Mouse (Mus musculus): ENCODE data around the gene Ciao2a. TPM values are rescaled to one million over a fixed set of nuclear protein-coding genes. Genes with fewer than 3 reads are reported as not detected.

Gene Ciao2a
- polyA plus RNA-seq, 1 experiment from 2014 or later, result 132 TPM

DNA sequence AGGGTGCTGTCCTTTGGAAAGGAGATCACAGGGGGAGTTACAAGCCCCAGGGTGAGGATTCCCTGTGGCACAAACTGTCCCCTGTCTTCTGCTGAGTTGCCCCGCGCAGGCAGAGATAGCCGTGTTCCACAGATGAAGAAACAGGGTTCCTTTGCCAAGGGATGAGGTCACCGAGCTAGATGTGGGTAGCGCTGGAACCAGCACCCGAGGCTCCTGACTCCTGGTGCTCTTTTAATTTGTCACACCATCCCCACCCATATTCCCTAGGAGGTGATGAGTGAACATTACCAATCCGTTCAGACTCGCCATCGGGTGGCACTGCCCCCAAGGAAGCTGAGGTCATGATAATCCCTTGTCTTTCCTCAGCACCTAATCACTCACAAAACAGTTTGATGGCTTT lies 36.6 kb downstream of the Ciao2a start:
- peaks cover 34% of the 10 kb centered on the region for H3K36me3 ChIP-seq (replicated peaks)
- H3K27me3 ChIP-seq, result no peaks in the 10 kb centered on the region
- no peak overlapping the region for H3K4me3 ChIP-seq (replicated peaks)
- no peaks in the 10 kb centered on the region for H3K9me3 ChIP-seq (replicated peaks)
- no peak overlapping the region for H3K27ac ChIP-seq (replicated peaks)
- peaks cover 72% of the 10 kb centered on the region for H3K4me1 ChIP-seq (replicated peaks)
- no peak overlapping the region for H3K4me2 ChIP-seq
- 71% methylated on average over 9 of the region's 9 CpGs for WGBS (ENCODE audit: insufficient replicate concordance)
- no peak for ATAC-seq (ENCODE audit: insufficient read depth)
- no peak overlapping the region for H3K9ac ChIP-seq

DNA sequence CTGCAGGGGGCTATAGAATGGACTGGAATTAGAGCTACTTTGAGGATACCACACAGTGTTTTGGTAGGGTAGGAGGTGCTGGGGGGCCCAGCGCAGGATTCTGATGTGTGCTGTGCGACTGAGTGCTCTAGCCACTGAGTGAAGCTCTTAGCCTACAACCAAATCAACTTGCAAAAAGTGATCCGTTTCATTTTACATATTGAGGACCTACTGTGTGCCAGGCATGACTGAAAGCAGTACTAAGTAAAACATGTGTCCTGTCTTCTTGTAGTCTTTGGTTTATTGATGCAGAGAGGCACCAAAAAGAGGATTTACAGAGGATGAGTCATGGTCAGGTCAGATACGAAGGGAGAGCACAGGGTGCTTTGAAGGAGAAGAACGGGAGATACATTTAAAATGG lies 40.8 kb downstream of the Ciao2a start:
- no peak overlapping the region for H3K4me2 ChIP-seq
- no peak overlapping the region for H3K27ac ChIP-seq (replicated peaks)
- no peaks in the 10 kb centered on the region for H3K27me3 ChIP-seq
- peaks cover 56% of the 10 kb centered on the region for H3K36me3 ChIP-seq (replicated peaks)
- H3K9ac ChIP-seq, result no peak overlapping the region
- no peak for ATAC-seq (ENCODE audit: insufficient read depth)
- 82% methylated on average over 5 of the region's 5 CpGs for WGBS (ENCODE audit: insufficient replicate concordance)
- H3K4me1 ChIP-seq (replicated peaks), result peaks cover 66% of the 10 kb centered on the region
- H3K9me3 ChIP-seq (replicated peaks), result no peaks in the 10 kb centered on the region
- H3K4me3 ChIP-seq (replicated peaks), result no peak overlapping the region

DNA sequence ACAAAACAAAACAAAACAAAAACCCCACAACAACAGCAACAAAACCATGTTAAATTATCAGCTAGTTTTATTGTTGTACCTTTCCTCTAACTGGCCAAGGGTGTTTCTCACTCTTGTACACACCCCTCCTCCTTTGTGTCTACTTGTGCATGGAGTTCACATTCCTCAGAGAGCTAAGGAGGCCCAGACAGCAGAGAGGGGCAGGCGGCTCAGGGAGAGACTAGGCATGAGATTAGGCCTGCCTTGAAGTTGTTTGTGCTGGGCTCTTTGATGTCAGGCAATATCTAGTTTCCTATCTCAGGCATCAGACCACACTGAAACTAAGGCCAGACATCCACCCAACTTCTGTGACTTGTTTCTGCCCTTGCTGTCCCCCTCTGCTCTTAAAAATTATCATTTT lies 41.8 kb downstream of the Ciao2a start:
- Histone ChIP-seq H3K9me3 (replicated peaks) (no peaks in the 10 kb centered on the region), H3K27ac (replicated peaks) (peak overlapping the region; percentile 57), H3K27me3 (no peaks in the 10 kb centered on the region), H3K36me3 (replicated peaks) (peaks cover 57% of the 10 kb centered on the region), H3K4me3 (replicated peaks) (no peak overlapping the region), H3K9ac (no peak overlapping the region), H3K4me1 (replicated peaks) (peaks cover 64% of the 10 kb centered on the region), H3K4me2 (no peak overlapping the region)
- peak; percentile 65 for ATAC-seq (ENCODE audit: insufficient read depth)
- WGBS (ENCODE audit: insufficient replicate concordance), result 9% methylated on average over 1 of the region's 1 CpGs

DNA sequence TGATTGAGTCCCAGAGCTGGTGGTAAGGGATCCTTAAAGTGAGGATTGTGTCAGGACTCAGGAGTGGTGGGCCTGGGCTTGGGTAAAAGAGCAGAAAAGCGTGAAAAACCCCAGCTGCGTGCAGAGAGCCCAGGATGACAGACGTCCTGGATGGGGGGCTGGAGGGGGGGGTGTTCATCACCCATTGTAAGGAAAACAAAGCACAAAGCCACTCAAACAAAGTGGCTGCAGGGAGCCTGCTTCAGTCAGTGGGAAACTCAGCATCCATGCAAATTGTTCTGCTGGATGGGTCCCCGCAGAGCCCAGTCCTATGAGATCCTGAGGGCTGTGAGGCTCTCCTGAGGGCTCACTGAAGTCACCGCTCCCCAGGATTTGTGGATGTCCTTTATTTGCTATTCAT lies 44.1 kb downstream of the Ciao2a start:
- H3K27ac ChIP-seq (replicated peaks), result no peak overlapping the region
- H3K9me3 ChIP-seq (replicated peaks), result no peaks in the 10 kb centered on the region
- no peak for ATAC-seq (ENCODE audit: insufficient read depth)
- no peak overlapping the region for H3K4me2 ChIP-seq
- WGBS (ENCODE audit: insufficient replicate concordance), result 76% methylated on average over 5 of the region's 5 CpGs
- peaks cover 50% of the 10 kb centered on the region for H3K36me3 ChIP-seq (replicated peaks)
- H3K9ac ChIP-seq, result no peak overlapping the region
- H3K4me3 ChIP-seq (replicated peaks), result no peak overlapping the region
- no peaks in the 10 kb centered on the region for H3K27me3 ChIP-seq
- peaks cover 77% of the 10 kb centered on the region for H3K4me1 ChIP-seq (replicated peaks)

DNA sequence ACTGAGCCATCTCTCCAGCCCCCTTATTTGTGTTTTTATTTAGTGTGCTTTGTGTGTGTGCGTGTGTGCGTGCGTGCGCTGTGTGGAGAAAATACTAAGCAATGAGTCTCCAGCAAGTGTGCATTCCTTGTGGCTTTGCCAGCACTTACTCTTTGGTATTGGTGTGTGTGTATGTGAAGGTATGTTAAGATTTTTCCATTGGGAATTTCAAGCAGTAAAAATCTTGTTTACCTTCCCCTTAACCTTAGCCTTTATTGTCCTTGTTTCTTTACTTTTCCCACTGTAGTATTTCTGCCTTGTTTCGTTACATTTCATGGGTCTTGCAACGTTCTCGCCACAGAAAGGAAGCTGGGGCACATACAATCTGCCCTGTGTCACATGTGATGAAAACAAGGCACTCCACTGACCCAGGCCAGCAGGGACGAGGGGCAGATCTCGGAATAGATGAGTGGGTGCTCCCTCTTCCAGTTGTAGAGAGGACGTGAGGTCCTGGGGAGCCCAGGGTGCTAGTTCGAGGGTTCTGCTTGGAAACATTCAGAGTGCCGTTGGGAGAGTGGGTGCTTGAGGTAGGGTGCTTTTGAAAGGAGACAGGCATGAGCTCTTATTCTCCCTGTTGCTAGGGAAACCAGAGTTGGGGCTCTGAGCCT lies 45.0 kb downstream of the Ciao2a start:
- no peak overlapping the region for H3K9ac ChIP-seq
- ATAC-seq (ENCODE audit: insufficient read depth), result no peak
- no peaks in the 10 kb centered on the region for H3K27me3 ChIP-seq
- no peak overlapping the region for H3K4me2 ChIP-seq
- H3K9me3 ChIP-seq (replicated peaks), result no peaks in the 10 kb centered on the region
- H3K4me1 ChIP-seq (replicated peaks), result peaks cover 76% of the 10 kb centered on the region
- 79% methylated on average over 12 of the region's 12 CpGs for WGBS (ENCODE audit: insufficient replicate concordance)
- peaks cover 41% of the 10 kb centered on the region for H3K36me3 ChIP-seq (replicated peaks)
- H3K27ac ChIP-seq (replicated peaks), result no peak overlapping the region
- no peak overlapping the region for H3K4me3 ChIP-seq (replicated peaks)

DNA sequence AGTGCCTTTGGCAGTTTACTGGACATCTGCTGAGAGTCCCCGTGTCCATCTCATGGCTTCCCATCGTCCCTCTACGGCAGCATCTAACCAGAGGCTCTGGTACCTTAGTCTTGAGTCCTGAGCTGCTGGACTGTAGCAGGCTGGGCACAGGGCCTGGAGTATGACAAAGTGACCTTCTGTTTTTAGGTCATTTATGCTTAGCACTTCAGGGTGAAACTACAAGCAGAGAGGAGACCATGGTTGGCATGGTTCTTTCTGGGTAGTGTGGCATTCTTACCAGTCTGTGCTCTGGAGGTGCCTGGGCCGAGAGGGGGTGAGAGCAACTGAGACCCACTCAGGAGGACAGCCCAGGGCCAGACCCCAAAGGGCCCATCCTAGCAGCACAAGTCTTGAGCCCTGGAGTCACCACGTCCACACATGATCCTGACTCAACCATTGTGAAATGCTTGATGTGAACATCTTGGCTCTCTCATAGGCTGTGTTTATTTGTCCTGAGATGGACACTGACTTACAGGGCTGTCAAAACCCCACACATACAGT lies 47.0 kb downstream of the Ciao2a start:
- H3K27me3 ChIP-seq, result no peaks in the 10 kb centered on the region
- H3K9me3 ChIP-seq (replicated peaks), result no peaks in the 10 kb centered on the region
- H3K4me3 ChIP-seq (replicated peaks), result no peak overlapping the region
- WGBS (ENCODE audit: insufficient replicate concordance), result 91% methylated on average over 5 of the region's 5 CpGs
- peaks cover 76% of the 10 kb centered on the region for H3K4me1 ChIP-seq (replicated peaks)
- no peak overlapping the region for H3K4me2 ChIP-seq
- 0 out of 2 replicates have a peak overlapping the region, but pooled peaks have one; percentile 24 for H3K27ac ChIP-seq (replicated peaks)
- peaks cover 28% of the 10 kb centered on the region for H3K36me3 ChIP-seq (replicated peaks)
- no peak overlapping the region for H3K9ac ChIP-seq
- ATAC-seq (ENCODE audit: insufficient read depth), result no peak

DNA sequence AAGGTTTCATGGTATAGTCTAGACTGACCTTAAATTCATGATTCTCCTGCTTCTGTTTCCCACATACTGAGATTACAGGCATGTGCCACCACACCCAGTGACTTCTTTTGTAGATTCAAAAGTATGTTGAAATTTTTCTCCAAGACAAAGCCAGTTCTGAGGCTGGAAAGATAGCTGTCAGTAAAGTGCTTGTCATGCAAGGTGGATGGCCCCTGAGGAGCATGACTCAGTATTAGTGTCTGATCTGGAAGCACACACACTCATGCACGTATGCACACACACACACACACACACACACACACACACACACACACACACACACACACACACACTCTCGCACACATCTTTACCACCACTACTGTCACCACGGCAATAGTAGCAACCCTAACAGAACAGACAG lies 48.6 kb downstream of the Ciao2a start:
- peak; percentile 30; the same call in 1 of the 2 replicates for ATAC-seq (ENCODE audit: insufficient read depth)
- Histone ChIP-seq H3K27ac (replicated peaks) (peak overlapping the region; percentile 56), H3K9me3 (replicated peaks) (no peaks in the 10 kb centered on the region), H3K27me3 (no peaks in the 10 kb centered on the region), H3K4me2 (no peak overlapping the region), H3K4me1 (replicated peaks) (peaks cover 79% of the 10 kb centered on the region), H3K4me3 (replicated peaks) (no peak overlapping the region), H3K9ac (no peak overlapping the region), H3K36me3 (replicated peaks) (peaks cover 13% of the 10 kb centered on the region)
- WGBS (ENCODE audit: insufficient replicate concordance), result 64% methylated on average over 3 of the region's 3 CpGs

DNA sequence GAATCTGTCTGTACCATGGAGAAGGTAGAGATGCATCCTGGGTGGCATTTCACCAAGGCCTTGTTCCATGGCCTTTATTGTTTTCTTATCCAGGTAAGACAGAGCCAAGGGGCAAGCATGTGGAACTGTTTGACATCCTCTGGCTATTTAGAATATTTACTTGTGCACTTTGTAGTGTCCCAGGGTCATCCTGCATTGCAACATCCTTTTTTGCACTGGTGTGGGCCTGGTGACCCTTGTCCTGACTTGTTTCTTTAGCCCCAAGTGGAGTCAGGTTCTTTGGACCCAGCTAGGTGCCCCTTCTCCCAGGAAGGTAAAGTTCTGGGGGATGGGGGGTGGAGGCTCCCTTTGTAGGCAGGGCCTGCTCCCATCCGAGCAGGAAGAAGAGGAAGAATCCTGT lies 51.6 kb downstream of the Ciao2a start:
- Histone ChIP-seq H3K9me3 (replicated peaks) (no peaks in the 10 kb centered on the region), H3K4me2 (0 out of 2 replicates have a peak overlapping the region, but pooled peaks have one; percentile 6), H3K4me3 (replicated peaks) (no peak overlapping the region), H3K36me3 (replicated peaks) (peaks cover 6% of the 10 kb centered on the region; the same call in 1 of the 2 replicates), H3K27me3 (no peaks in the 10 kb centered on the region), H3K4me1 (replicated peaks) (peaks cover 93% of the 10 kb centered on the region), H3K9ac (no peak overlapping the region), H3K27ac (replicated peaks) (peak overlapping the region; percentile 97)
- no peak for ATAC-seq (ENCODE audit: insufficient read depth)
- 39% methylated on average over 1 of the region's 1 CpGs for WGBS (ENCODE audit: insufficient replicate concordance)

DNA sequence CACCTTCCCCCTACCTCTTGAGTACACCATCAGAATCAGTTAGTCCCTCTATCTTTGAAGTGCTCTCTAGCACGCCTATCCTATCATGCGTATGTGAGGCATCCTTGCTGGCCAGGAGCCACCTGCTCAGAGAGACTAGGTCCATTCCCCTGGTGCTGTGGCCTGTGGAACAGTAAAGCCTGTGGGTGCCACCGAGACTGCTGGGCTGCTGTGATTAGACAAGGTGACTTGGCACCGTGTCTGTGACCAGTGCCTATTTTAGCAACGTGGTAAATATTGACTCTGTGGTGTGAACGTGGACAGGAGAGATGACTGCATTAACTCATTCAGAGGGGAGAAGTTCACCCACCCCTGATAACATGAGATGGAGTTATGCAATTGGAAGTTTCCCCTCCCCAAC lies 53.4 kb downstream of the Ciao2a start:
- no peak overlapping the region for H3K4me3 ChIP-seq (replicated peaks)
- 21% methylated on average over 6 of the region's 6 CpGs for WGBS (ENCODE audit: insufficient replicate concordance)

DNA sequence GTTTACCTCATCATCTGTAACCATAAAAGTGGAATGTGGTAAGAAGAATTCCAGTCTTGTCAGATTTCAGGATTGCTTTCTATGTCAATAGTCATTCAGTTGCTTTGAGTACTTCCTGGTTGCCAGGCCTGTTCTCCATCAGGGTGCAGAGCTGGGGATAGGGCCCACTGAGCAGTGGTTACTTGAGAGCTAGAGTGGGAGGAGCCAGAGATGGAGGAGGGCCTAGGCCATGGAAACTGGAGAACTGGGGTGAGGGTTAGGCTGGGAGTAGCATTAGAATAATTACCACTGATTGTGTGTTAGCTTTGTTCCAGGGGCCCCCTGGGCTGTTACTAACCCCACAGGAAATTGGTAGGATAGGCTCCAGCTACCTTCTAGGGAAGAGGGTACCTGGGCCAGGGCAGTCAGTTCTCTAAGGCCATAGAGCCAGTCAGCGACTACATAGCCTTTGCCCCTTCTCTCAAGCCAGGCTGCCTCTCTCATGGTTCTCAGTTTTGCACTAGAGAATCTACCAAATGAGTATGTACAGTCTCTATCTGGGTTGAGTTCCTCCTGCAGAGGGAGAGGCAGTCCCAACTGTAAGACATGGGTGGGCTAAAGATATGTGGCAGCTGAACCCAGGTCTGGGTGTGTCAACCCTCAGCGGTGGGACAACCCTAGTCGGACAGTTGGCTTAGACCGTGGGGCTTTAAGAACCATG lies 54.9 kb downstream of the Ciao2a start:
- H3K27me3 ChIP-seq, result no peaks in the 10 kb centered on the region
- 24% methylated on average over 4 of the region's 4 CpGs for WGBS (ENCODE audit: insufficient replicate concordance)
- no peaks in the 10 kb centered on the region for H3K9me3 ChIP-seq (replicated peaks)
- peaks cover 3% of the 10 kb centered on the region; the same call in 1 of the 2 replicates for H3K36me3 ChIP-seq (replicated peaks)
- H3K27ac ChIP-seq (replicated peaks), result peak overlapping the region; percentile 97
- H3K4me1 ChIP-seq (replicated peaks), result peaks cover 98% of the 10 kb centered on the region
- ATAC-seq (ENCODE audit: insufficient read depth), result peak; percentile 68
- peak overlapping the region; percentile 56 for H3K9ac ChIP-seq
- H3K4me2 ChIP-seq, result peak overlapping the region; percentile 68
- H3K4me3 ChIP-seq (replicated peaks), result peak overlapping the region; percentile 30

More for the DNA sequence above, 53.4 kb downstream of the Ciao2a start:
- Histone ChIP-seq H3K9ac (peak overlapping the region; percentile 31), H3K36me3 (replicated peaks) (peaks cover 3% of the 10 kb centered on the region; the same call in 1 of the 2 replicates), H3K4me2 (peak overlapping the region; percentile 29), H3K27me3 (no peaks in the 10 kb centered on the region), H3K9me3 (replicated peaks) (no peaks in the 10 kb centered on the region), H3K4me1 (replicated peaks) (peaks cover 97% of the 10 kb centered on the region), H3K27ac (replicated peaks) (peak overlapping the region; percentile 97)
- peak; percentile 39 for ATAC-seq (ENCODE audit: insufficient read depth)
